Mouse (Mus musculus) limb, embryonic 11.5 days (tissue): Measurements from ENCODE around the gene Bpifa5. TPM values are rescaled to one million over a fixed set of nuclear protein-coding genes. Genes with fewer than 3 reads are reported as not detected.

Experiments
- ATAC-seq: fragments of 200-750 bp; cut with Nextera tagmentation; 2 replicates; pipeline ENCODE4 v1.8.0; 2017; ENCODE audit warnings: low read depth; ENCODE audit not compliant: insufficient number of reproducible peaks, low FRiP score, low TSS enrichment
- DNase-seq: peaks from one replicate; pipeline ENCODE4 v3.0.0-alpha.2; 2015; ENCODE audit warnings: low spot score
- H3K27ac ChIP-seq: fragments of 300-500 bp; sonication (generic); replicated peaks from 2 replicates; pipeline ENCODE4 v1.5.1; 2014; ENCODE audit warnings: low read depth, mild to moderate bottlenecking, low read length
- H3K27me3 ChIP-seq: fragments of 300-500 bp; sonication (generic); 2 replicates; pipeline ENCODE4 v1.6.1; 2014; ENCODE audit warnings: mild to moderate bottlenecking, low read length, mixed read lengths; ENCODE audit not compliant: control insufficient read depth, insufficient read depth
- H3K36me3 ChIP-seq: fragments of 300-500 bp; sonication (generic); 2 replicates; pipeline ENCODE4 v1.6.1; 2014; ENCODE audit warnings: mild to moderate bottlenecking, low read length, moderate library complexity, mixed read lengths; ENCODE audit not compliant: control insufficient read depth, insufficient read depth
- H3K4me1 ChIP-seq: fragments of 300-500 bp; sonication (generic); 2 replicates; pipeline ENCODE4 v1.6.1; 2014; ENCODE audit warnings: low read length, mixed read lengths; ENCODE audit not compliant: control insufficient read depth, insufficient read depth
- H3K4me2 ChIP-seq: fragments of 300-500 bp; sonication (generic); 2 replicates; pipeline ENCODE4 v1.6.1; 2014; ENCODE audit warnings: low read depth, mild to moderate bottlenecking, moderate library complexity; ENCODE audit not compliant: severe bottlenecking
- H3K4me3 ChIP-seq: fragments of 300-500 bp; sonication (generic); 2 replicates; pipeline ENCODE4 v1.5.1; 2014; ENCODE audit warnings: low read depth, low read length
- H3K9ac ChIP-seq: fragments of 300-500 bp; sonication (generic); 2 replicates; pipeline ENCODE4 v1.6.1; 2014; ENCODE audit warnings: mild to moderate bottlenecking, low read length
- H3K9me3 ChIP-seq: fragments of 300-500 bp; sonication (generic); 2 replicates; pipeline ENCODE4 v1.6.1; 2016; ENCODE audit warnings: low read length; ENCODE audit not compliant: control insufficient read depth
- WGBS: fragments of 180-500 bp; shearing (Covaris S2); extraction: QIAGEN DNeasy Blood & Tissue Kit; methylation state at CpG from one replicate; pipeline ENCODE4 v1.1.7; 2014; 5-methylcytosine and 5-hydroxymethylcytosine counted together
- polyA plus RNA-seq: library from polyadenylated mRNA; unstranded; fragments of >200 nt; fragmentation: Nextera tagmentation; extraction: Ambion mirVana; gene quantifications from 2 replicates; pipeline ENCODE4 v1.2.1, GENCODE M21; 2014

The Bpifa5 gene
- polyA plus RNA-seq, 1 experiment from 2014 or later: not detected

DNA sequence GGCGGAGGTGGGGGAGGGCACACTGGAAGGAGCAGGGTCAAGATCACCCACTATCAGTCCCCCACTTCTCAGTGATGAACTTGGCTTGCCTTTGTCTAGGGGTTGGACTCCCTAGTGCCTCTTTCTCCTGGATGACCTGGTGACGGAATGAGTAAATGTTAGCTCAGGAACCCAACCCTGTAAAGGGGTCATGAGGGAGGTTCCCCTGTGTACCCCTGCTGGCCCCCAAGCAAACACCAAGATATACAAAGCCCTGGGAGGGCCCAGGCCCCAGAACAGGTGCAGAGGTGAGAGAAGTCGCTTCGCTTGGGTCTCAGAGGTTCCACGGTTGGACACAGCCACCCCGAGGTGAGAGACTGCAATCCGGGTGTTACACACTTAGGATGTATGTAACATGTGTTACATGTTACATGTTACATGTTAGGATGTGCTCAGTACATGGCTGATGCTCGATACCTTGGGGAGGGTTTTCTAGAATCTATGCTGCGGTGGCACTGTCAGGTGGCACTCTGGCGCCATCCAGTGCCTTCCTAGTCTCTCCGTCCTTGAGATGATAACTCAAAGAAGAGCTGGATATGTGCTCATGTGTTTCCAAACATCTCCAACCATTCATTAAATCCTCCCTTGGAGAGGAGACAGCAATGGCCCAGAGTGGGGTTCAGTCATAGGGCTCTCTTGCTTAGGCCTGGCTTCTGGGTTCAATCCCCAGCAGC, 28.3 kb downstream of the Bpifa5 start, which contains the start of gene Bpifb1:
Bpifb1 (plus strand) TSS at position 273 of the 713 bp plus-strand sequence.
- H3K27me3 ChIP-seq: no peaks in the 10 kb centered on the region
- no peak within 1 kb of the TSS for H3K9ac ChIP-seq
- H3K4me2 ChIP-seq: no peak within 1 kb of the TSS
- no peak for DNase-seq
- no peaks in the 10 kb centered on the region for H3K36me3 ChIP-seq
- no peaks in the 10 kb centered on the region for H3K4me1 ChIP-seq
- no peaks in the 10 kb centered on the region for H3K9me3 ChIP-seq
- H3K4me3 ChIP-seq: no peak within 1 kb of the TSS
- ATAC-seq: no peak
- WGBS: 89% methylated on average over 11 of the region's 11 CpGs
- no peak within 1 kb of the TSS for H3K27ac ChIP-seq

DNA sequence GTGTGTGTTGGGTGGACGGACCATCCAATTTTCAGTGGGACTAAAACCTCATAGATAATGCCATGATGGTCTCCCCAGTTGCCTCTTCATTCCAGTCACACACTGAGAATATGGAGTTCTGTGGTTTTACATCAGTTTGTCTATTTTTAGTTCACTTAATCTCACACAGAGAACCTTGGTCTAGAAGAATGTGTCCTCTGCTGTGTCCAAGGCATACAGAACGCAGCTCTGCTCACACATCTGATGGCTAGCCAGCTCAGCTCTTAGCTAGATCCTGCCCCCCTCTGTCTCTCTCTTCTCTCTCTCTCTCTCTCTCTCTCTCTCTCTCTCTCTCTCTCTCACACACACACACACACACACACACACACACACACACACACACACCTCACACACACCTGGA, 29.7 kb downstream of the Bpifa5 start:
- no peak overlapping the region for H3K27ac ChIP-seq
- no peak for ATAC-seq
- no peaks in the 10 kb centered on the region for H3K36me3 ChIP-seq
- no peaks in the 10 kb centered on the region for H3K4me1 ChIP-seq
- no peak overlapping the region for H3K4me3 ChIP-seq
- DNase-seq: no peak
- H3K4me2 ChIP-seq: no peak overlapping the region
- H3K9ac ChIP-seq: no peak overlapping the region
- H3K9me3 ChIP-seq: no peaks in the 10 kb centered on the region
- H3K27me3 ChIP-seq: no peaks in the 10 kb centered on the region
- WGBS: 92% methylated on average over 2 of the region's 2 CpGs

DNA sequence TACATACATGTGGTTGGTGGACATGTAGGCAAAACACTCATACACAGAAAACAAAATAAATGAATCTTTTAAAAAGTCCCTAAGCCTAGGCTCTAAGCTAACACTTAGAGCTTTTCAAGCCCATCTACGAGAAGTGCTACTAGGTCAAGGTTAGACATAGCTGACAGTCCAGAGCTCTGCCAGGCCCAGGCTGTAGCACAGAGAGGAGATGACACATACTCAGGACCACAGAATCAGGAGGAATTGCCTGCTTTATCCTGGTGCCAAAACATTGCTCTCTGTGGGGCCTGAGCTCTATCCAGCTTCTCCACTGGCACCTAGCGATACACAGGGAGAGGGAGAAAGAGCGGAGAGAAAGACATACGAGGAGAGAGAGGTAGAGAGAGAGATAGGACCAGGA, 30.7 kb downstream of the Bpifa5 start:
- no peak overlapping the region for H3K4me2 ChIP-seq
- DNase-seq: no peak
- WGBS: 92% methylated on average over 4 of the region's 4 CpGs

DNA sequence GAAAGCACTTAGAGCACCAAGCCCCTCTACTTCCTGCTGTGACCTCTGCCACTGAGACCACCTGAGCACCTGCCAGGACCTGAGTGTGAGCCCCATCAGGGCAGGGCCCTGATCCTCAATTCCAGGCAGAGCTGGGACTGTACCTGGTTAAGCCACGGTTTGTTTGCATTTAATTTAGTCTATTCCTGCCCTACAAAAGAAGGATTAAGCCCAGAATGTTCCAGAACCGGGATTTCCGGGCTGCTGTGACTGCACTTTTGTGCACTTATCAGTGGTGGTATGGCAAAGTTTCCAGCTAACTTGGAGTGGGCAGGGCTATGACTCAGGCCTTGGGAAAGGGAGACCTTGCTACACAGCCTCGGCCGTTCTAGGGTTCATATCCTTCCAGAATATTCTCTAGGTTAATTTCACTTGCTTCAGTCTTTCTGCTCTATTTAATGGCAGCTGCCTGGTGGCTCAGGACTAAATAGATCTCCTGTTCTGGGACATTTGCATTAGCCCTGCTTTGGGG, 31.6 kb downstream of the Bpifa5 start:
- no peak for ATAC-seq
- H3K9ac ChIP-seq: no peak overlapping the region
- H3K4me2 ChIP-seq: no peak overlapping the region
- DNase-seq: no peak
- H3K9me3 ChIP-seq: no peaks in the 10 kb centered on the region
- no peak overlapping the region for H3K4me3 ChIP-seq
- H3K36me3 ChIP-seq: no peaks in the 10 kb centered on the region
- H3K27me3 ChIP-seq: no peaks in the 10 kb centered on the region
- 89% methylated on average over 5 of the region's 5 CpGs for WGBS
- H3K4me1 ChIP-seq: no peaks in the 10 kb centered on the region
- no peak overlapping the region for H3K27ac ChIP-seq

More for the DNA sequence above, 30.7 kb downstream of the Bpifa5 start:
- Histone ChIP-seq H3K4me1 (no peaks in the 10 kb centered on the region), H3K36me3 (no peaks in the 10 kb centered on the region), H3K9ac (no peak overlapping the region), H3K27ac (no peak overlapping the region), H3K9me3 (no peaks in the 10 kb centered on the region), H3K27me3 (no peaks in the 10 kb centered on the region), H3K4me3 (no peak overlapping the region)
- no peak for ATAC-seq

DNA sequence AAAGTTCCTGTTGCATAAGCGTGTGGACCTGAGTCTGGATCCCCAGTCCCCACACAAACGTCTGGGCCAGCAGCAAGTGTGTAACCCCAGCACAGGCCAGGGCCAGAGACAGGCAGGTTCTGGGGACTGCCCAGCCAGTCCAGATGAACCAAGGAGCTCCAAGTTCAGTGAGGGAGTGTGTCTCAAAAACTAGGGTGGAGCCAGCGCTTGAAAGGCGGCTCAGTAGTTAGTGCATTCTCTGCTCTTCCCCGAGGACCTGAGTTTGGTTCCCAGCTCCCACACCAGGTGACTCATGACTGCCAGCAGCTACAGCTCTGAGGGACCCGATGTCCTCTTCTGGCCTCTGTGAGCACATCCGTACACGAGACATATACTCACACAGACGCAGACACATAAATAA, 34.6 kb downstream of the Bpifa5 start:
- H3K9ac ChIP-seq: no peak overlapping the region
- no peak for ATAC-seq
- WGBS: 88% methylated on average over 9 of the region's 9 CpGs
- no peak overlapping the region for H3K27ac ChIP-seq
- no peak for DNase-seq
- H3K9me3 ChIP-seq: no peaks in the 10 kb centered on the region
- H3K4me1 ChIP-seq: no peaks in the 10 kb centered on the region
- no peak overlapping the region for H3K4me2 ChIP-seq
- no peak overlapping the region for H3K4me3 ChIP-seq
- no peaks in the 10 kb centered on the region for H3K27me3 ChIP-seq
- no peaks in the 10 kb centered on the region for H3K36me3 ChIP-seq

DNA sequence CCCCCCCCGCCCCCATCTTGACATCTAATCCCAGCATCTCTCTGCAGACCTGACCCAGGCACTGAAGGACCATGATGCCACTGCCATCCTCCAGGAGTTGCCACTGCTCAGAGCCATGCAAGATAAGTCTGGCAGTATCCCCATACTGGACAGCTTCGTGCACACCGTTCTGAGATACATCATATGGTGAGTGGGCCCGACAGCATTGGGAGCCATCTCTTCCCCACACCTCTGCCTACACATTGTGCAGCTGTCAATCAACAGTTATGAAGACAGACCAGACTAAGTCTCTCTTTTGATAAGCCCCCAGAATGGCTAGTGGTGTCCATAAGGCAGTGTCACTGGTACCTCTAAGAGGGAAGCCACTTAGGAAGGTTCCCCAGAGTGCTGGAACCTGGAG, 42.2 kb downstream of the Bpifa5 start:
- WGBS: 98% methylated on average over 4 of the region's 4 CpGs

DNA sequence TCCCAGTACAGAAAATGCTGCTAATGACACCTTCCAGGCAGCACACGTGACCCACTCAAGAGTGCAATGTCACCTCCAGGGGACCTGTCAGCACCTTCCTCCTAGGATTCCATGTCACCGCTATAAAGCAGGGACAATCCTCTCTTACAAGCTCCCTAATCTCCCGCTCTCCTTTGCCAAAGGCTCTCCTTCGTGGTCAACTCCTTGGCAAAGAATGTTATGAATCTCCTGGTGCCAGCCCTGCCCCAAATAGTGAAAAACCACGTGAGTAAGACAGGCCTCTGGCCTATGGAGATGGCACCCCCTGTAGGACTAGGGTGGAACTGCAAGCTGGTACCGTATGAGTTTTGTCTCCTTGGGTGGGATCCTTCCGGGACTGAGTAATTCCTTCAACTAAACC, 44.5 kb downstream of the Bpifa5 start:
- no peak for ATAC-seq
- Histone ChIP-seq H3K27ac (no peak overlapping the region), H3K9me3 (no peaks in the 10 kb centered on the region), H3K4me1 (no peaks in the 10 kb centered on the region), H3K4me3 (no peak overlapping the region), H3K36me3 (no peaks in the 10 kb centered on the region), H3K4me2 (no peak overlapping the region), H3K9ac (no peak overlapping the region), H3K27me3 (no peaks in the 10 kb centered on the region)
- 56% methylated on average over 7 of the region's 7 CpGs for WGBS
- peak; percentile 41 for DNase-seq

More for the DNA sequence above, 42.2 kb downstream of the Bpifa5 start:
- Histone ChIP-seq H3K9ac (no peak overlapping the region), H3K4me3 (no peak overlapping the region), H3K4me1 (no peaks in the 10 kb centered on the region), H3K27me3 (no peaks in the 10 kb centered on the region), H3K27ac (no peak overlapping the region), H3K9me3 (no peaks in the 10 kb centered on the region), H3K36me3 (no peaks in the 10 kb centered on the region), H3K4me2 (no peak overlapping the region)
- ATAC-seq (no peak), DNase-seq (no peak)

DNA sequence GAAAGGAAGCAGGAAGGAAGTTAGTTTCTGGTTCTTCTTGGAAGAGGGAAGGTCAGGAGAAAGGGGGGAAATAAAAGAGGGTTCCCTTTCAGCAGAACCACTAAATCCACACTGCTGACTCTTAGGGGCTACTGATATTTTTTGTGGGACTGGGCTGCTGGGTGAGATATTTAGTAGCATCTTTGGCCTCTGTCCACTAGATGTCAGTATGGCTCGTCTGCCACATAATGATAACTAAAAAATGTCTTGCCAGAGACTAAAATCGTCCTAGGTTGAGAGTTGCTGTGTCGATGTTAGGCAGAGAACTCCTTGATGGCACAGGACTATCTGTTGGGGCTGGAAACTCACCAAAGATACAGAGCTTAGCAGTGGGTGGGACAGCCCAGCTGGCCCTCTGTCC, 46.7 kb downstream of the Bpifa5 start:
- WGBS: 18% methylated on average over 3 of the region's 3 CpGs
- Histone ChIP-seq H3K27ac (no peak overlapping the region), H3K9ac (no peak overlapping the region), H3K9me3 (no peaks in the 10 kb centered on the region), H3K27me3 (no peaks in the 10 kb centered on the region), H3K4me3 (no peak overlapping the region), H3K36me3 (no peaks in the 10 kb centered on the region), H3K4me1 (no peaks in the 10 kb centered on the region), H3K4me2 (no peak overlapping the region)
- no peak for ATAC-seq
- DNase-seq: no peak

DNA sequence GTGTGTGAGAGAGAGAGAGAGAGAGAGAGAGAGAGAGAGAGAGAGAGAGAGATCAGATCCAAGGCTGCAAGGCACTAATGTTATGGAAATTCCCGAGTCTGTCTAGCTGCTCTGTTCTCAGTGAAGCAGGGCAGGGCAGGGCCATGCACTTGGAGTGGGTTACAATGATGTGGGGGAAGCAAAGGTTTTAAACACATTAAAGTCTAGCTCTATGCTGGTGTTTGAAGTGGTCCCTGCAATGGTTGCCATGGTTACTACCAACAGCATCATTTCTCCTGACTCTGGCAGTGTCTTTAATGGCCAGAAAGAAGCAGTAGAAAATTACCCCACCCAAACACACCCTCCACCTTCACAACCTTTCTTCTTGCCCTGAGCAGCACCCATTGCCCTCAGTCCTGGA, 48.7 kb downstream of the Bpifa5 start:
- Histone ChIP-seq H3K4me2 (no peak overlapping the region), H3K9ac (no peak overlapping the region), H3K27ac (no peak overlapping the region), H3K27me3 (no peaks in the 10 kb centered on the region), H3K4me3 (no peak overlapping the region), H3K9me3 (no peaks in the 10 kb centered on the region), H3K4me1 (no peaks in the 10 kb centered on the region), H3K36me3 (no peaks in the 10 kb centered on the region)
- ATAC-seq: no peak
- no peak for DNase-seq
- WGBS: 58% methylated on average over 1 of the region's 1 CpGs
